Mouse (Mus musculus): ENCODE results near the gene Prepl. TPM values are rescaled to one million over a fixed set of nuclear protein-coding genes. Genes with fewer than 3 reads are reported as not detected.
A peak's percentile ranks its signal among the peaks of the same experiment; 100 is the strongest.

Gene Prepl
- total RNA-seq, 2 experiments from 2014 or later, result 369 to 376 TPM

GRCm38 (mm10) chr17:85024237-85024636 is 65.8 kb downstream of the Prepl start:
- no peak for DNase-seq (ENCODE audit: low spot score in 2 of 2)

DNA sequence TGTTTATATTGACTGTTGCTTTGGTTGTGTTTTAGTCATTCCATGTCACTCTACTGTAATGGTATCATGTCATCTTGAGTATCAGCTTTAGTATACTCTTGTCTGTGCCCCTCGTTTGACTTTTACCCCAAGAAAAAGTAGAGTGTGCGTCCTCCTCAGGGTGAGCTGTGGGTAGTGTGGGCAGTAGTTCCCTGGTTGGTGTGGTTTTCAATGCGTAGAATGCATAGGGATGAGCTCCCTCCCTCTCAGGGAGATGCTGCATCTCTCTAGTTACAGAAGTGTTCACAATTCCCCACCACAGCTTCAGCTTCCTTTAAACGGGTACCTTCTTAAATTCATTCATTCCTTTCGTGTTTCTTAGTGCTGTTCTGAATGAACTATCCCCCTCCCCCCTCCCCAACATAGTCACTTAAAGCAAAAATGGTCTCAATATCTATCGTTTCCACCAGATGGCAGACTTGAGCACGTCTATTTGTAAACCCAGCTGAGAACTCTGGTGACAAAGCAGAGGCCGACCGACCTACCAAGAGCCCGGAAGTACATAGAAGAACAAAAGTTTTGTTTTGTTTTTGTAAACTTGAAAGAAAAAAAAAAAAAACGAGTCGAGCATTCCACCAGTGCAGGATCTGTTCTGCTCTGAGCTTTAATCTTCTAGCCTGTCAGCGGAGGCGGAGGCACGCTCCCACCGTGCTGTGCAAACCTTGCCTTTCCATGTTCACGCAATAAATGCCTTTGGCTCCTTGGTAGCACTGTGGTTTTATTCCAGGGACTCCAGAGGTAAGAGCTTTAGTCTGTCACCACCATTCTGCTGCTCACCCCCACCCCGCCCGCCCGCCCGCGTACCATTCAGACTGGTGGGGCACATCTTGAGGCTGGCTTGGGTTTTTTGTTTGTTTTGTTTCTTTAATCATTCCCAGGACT is 66.5 kb downstream of the Prepl start:
- DNase-seq (ENCODE audit: low spot score in 2 of 2), result peak in 1 of 2 experiments; percentile 81

- DNase-seq (ENCODE audit: low spot score in 2 of 2), result no peak
Measured at GRCm38 (mm10) chr17:85020343-85020742, 69.7 kb downstream of the Prepl start.

DNA sequence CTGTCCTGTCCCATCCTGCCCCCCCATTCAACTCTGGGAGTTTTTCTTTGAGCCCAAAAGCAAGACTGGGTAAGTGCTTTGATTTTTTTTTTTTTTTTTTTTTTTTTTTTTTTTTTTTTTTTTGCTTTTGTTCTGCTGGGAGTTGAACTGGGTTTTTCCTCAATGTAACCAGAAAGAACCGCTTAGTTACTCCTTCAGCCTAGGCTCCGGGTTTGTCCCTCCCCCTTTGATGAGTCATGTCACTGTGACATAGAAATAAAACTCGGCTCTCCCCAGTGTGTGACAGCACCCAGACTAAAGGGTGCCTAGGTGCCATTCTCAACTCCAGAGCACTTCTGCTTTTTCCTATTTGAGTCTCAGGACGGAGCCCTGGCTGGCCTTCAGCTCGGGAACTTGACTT is 71.2 kb downstream of the Prepl start:
- DNase-seq (ENCODE audit: low spot score in 2 of 2), result no peak

- DNase-seq (ENCODE audit: low spot score in 2 of 2), result no peak
Measured at GRCm38 (mm10) chr17:85018344-85018743, 71.7 kb downstream of the Prepl start.

DNA sequence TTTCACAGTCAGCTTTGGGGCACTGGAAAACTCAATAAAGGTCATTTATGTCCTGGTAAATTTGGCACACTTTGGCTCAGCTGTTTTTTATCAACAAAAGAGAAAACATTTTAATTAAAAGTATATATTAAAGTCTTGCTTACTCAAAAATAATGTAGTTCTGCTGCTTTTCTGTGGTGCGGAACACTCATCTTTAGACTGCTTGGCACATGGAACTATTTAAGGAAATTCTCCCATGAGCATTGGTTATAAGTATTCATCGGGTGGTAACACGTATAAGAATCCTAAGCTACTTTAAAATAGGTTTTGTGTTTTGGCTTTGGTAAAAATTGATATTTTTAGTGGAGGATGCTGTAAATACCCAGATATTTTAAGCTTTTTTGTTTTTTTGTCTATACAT is 75.4 kb downstream of the Prepl start:
- no peak for DNase-seq (ENCODE audit: low spot score in 2 of 2)

- DNase-seq (ENCODE audit: low spot score in 2 of 2), result no peak
Measured at GRCm38 (mm10) chr17:85013485-85013884, 76.6 kb downstream of the Prepl start.

Other genes with a start within 250 kb of the Prepl start
- 100 to 1,000 TPM; 126 to 127 TPM for gene Ppm1b, start 133.5 kb downstream of the Prepl start, total RNA-seq (2021)
- under 1 TPM in 1 of 2 experiments, not detected in 1; 0.27 TPM for gene Slc3a1, start 61.9 kb downstream of the Prepl start, total RNA-seq (2021)
- 10 to 100 TPM; 11.5 to 14.7 TPM for gene Camkmt, start 311 bp upstream of the Prepl start, total RNA-seq (2021)